Mouse (Mus musculus) spleen, adult 2 months (tissue): ENCODE measurements around the gene Gm5089.

ENCODE experiments used
- CTCF ChIP-seq: fragments of 200-500 bp; IDR thresholded peaks from 2 replicates; pipeline ENCODE4 v1.5.1; 2011; ENCODE audit warnings: mild to moderate bottlenecking, inconsistent platforms; ENCODE audit not compliant: insufficient read depth, insufficient read length, insufficient replicate concordance; ENCODE audit errors: extremely low read depth
- POLR2A ChIP-seq: fragments of 200-500 bp; IDR thresholded peaks from 2 replicates; pipeline ENCODE4 v1.6.1; 2011; ENCODE audit warnings: low read depth, low read length, inconsistent platforms

GRCm38 (mm10) chr14:122478574-122479011 is 27.7 kb upstream of the Gm5089 start:
- TF ChIP-seq POLR2A (no peak), CTCF (no peak)
